Mouse (Mus musculus) liver, postnatal 0 days (tissue): Measurements from ENCODE around the gene Olfr1373.
"Not testable (repeated sequence)": the region's sequence is repeated elsewhere in the genome, so short reads cannot be mapped to it uniquely, and the experiment has no call there.

ENCODE experiments used
- CTCF ChIP-seq: sonication (generic); IDR thresholded peaks from 2 replicates; pipeline ENCODE4 v1.5.1; 2016; ENCODE audit warnings: antibody characterized with exemption, low read depth
- EP300 ChIP-seq: IDR thresholded peaks from 2 replicates; pipeline ENCODE4 v1.6.1; 2016; ENCODE audit warnings: antibody characterized with exemption, low read depth, mild to moderate bottlenecking

DNA sequence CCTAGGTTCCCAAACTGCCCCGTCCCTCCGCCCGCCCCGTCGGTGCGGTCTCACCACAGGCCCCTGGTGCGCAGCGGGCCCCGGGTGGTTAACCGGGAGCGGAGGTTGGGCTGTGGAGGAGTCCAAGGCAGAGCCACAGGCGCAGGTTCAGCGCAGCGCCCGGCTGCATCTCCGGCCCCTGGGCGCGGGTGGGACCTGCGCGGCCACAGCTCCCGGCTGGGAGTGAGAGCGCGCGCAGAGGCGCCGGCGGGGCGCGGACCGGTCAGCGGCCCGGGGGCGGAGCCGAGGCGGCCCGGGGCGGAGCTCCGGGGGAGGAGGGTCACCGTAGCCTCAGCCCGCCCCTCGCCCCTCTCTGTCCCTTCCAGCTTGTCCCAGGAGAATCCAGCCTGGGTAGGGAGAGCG, 22.6 kb upstream of the Olfr1373 start:
- not testable (repeated sequence) for TF ChIP-seq EP300, CTCF
